Mouse (Mus musculus) MEL (cell line): ENCODE data around the gene Trim63. TPM values are rescaled to one million over a fixed set of nuclear protein-coding genes. Genes with fewer than 3 reads are reported as not detected.

Source experiments
- DNase-seq: peaks from one replicate; pipeline ENCODE4 v3.0.0; 2011; ENCODE audit warnings: low read depth, low spot score
- H3K27ac ChIP-seq: 2 replicates; pipeline ENCODE4 v1.5.1; 2012; ENCODE audit warnings: low read depth, mild to moderate bottlenecking, control low read depth, low read length, moderate library complexity; ENCODE audit not compliant: control insufficient read depth
- H3K27me3 ChIP-seq, 2 experiments: fragments of 150-350 bp in 1 of 2; sonication (generic) in 1 of 2; 2 replicates each; pipeline ENCODE4 v1.6.1; 2012; ENCODE audit warnings: low read length in 2 of 2, mild to moderate bottlenecking in 2 of 2, improper control_type of control experiment in 1 of 2, moderate library complexity in 1 of 2; ENCODE audit not compliant: insufficient read depth in 2 of 2, control insufficient read depth in 1 of 2
- H3K36me3 ChIP-seq, 2 experiments: 2 replicates each; pipeline ENCODE4 v1.6.1; 2012 to 2014; ENCODE audit warnings: low read length in 2 of 2, improper control_type of control experiment in 1 of 2, inconsistent platforms in 1 of 2, mild to moderate bottlenecking in 1 of 2; ENCODE audit not compliant: insufficient read depth in 2 of 2, control insufficient read depth in 1 of 2
- H3K4me1 ChIP-seq, 2 experiments: fragments of 150-350 bp in 1 of 2; sonication (generic) in 1 of 2; 2 replicates each; pipeline ENCODE4 v1.6.1; 2012; ENCODE audit warnings: low read length in 2 of 2, improper control_type of control experiment in 1 of 2, mild to moderate bottlenecking in 1 of 2; ENCODE audit not compliant: insufficient read depth in 2 of 2, control insufficient read depth in 1 of 2
- H3K4me3 ChIP-seq, 2 experiments: fragments of 150-350 bp in 1 of 2; sonication (generic) in 1 of 2; 2 replicates each; pipeline ENCODE4 v1.5.1; 2012; ENCODE audit warnings: low read depth in 2 of 2, low read length in 2 of 2, mild to moderate bottlenecking in 2 of 2, moderate library complexity in 2 of 2, control low read depth in 1 of 2, improper control_type of control experiment in 1 of 2; ENCODE audit not compliant: control insufficient read depth in 1 of 2, insufficient read depth in 1 of 2
- H3K79me2 ChIP-seq: 2 replicates; pipeline ENCODE4 v1.6.1; 2012; ENCODE audit warnings: mild to moderate bottlenecking, low read length, moderate library complexity; ENCODE audit not compliant: control insufficient read depth, poor library complexity, insufficient read depth
- H3K9ac ChIP-seq: 2 replicates; pipeline ENCODE4 v1.6.1; 2012; ENCODE audit warnings: low read depth, mild to moderate bottlenecking, control low read depth, low read length, moderate library complexity; ENCODE audit not compliant: control insufficient read depth, poor library complexity, severe bottlenecking
- H3K9me3 ChIP-seq: fragments of 150-350 bp; sonication (generic); replicated peaks from 2 replicates; pipeline ENCODE4 v1.6.1; 2012; ENCODE audit warnings: mild to moderate bottlenecking, low read length, improper control_type of control experiment, moderate library complexity; ENCODE audit not compliant: insufficient read depth
- CHD2 ChIP-seq: IDR thresholded peaks from 2 replicates; pipeline ENCODE4 v1.6.1; 2011; ENCODE audit warnings: low read length, improper control_type of control experiment
- CTCF ChIP-seq, 3 experiments: IDR thresholded peaks in 2 of 3; conservative IDR thresholded peaks in 1 of 3; 2 replicates each; pipeline ENCODE4 v1.5.1; 2011 to 2012; ENCODE audit warnings: low read length in 3 of 3, low read depth in 2 of 3, mild to moderate bottlenecking in 2 of 3, improper control_type of control experiment in 1 of 3, inconsistent platforms in 1 of 3, mixed read lengths in 1 of 3, moderate library complexity in 1 of 3; ENCODE audit not compliant: control insufficient read depth in 1 of 3, insufficient read depth in 1 of 3, poor library complexity in 1 of 3, severe bottlenecking in 1 of 3
- E2F4 ChIP-seq: IDR thresholded peaks from 2 replicates; pipeline ENCODE4 v1.6.1; 2011; ENCODE audit warnings: low read depth, low read length, improper control_type of control experiment, borderline replicate concordance
- ELF1 ChIP-seq: IDR thresholded peaks from 2 replicates; pipeline ENCODE4 v1.6.1; 2014; ENCODE audit warnings: low read depth, mild to moderate bottlenecking, inconsistent platforms, low read length, improper control_type of control experiment, moderate library complexity
- GABPA ChIP-seq: IDR thresholded peaks from 2 replicates; pipeline ENCODE4 v1.6.1; 2012; ENCODE audit warnings: low read depth, mild to moderate bottlenecking, inconsistent platforms, low read length, improper control_type of control experiment, moderate library complexity
- KAT2A ChIP-seq: conservative IDR thresholded peaks from 2 replicates; pipeline ENCODE4 v1.6.1; 2012; ENCODE audit warnings: low read depth, low read length, improper control_type of control experiment, inconsistent platforms
- MAZ ChIP-seq: IDR thresholded peaks from 2 replicates; pipeline ENCODE4 v1.6.1; 2012; ENCODE audit warnings: low read depth, mild to moderate bottlenecking, inconsistent platforms, low read length, improper control_type of control experiment
- MXI1 ChIP-seq: IDR thresholded peaks from 2 replicates; pipeline ENCODE4 v1.6.1; 2011; ENCODE audit warnings: mild to moderate bottlenecking, low read depth, low read length, improper control_type of control experiment
- POLR2A ChIP-seq, 2 experiments: IDR thresholded peaks; 2 replicates each; pipeline ENCODE4 v1.6.1; 2011 to 2012; ENCODE audit warnings: low read length in 2 of 2, mild to moderate bottlenecking in 2 of 2, control low read depth in 1 of 2, improper control_type of control experiment in 1 of 2, low read depth in 1 of 2, moderate library complexity in 1 of 2; ENCODE audit not compliant: control insufficient read depth in 1 of 2, insufficient read depth in 1 of 2, poor library complexity in 1 of 2
- POLR2AphosphoS2 ChIP-seq: IDR thresholded peaks from 2 replicates; pipeline ENCODE4 v1.6.1; 2011; ENCODE audit warnings: low read length, improper control_type of control experiment
- POLR2AphosphoS5 ChIP-seq: IDR thresholded peaks from 2 replicates; pipeline ENCODE4 v1.6.1; 2012; ENCODE audit warnings: low read depth, borderline replicate concordance, mild to moderate bottlenecking, inconsistent platforms, low read length, moderate library complexity, mixed read lengths
- RAD21 ChIP-seq: IDR thresholded peaks from 2 replicates; pipeline ENCODE4 v1.6.1; 2011; ENCODE audit warnings: mild to moderate bottlenecking, low read depth, low read length, improper control_type of control experiment
- RCOR1 ChIP-seq: IDR thresholded peaks from 2 replicates; pipeline ENCODE4 v1.6.1; 2012; ENCODE audit warnings: low read depth, mild to moderate bottlenecking, inconsistent platforms, low read length, improper control_type of control experiment
- SIN3A ChIP-seq: IDR thresholded peaks from 2 replicates; pipeline ENCODE4 v1.6.1; 2012; ENCODE audit warnings: low read length, improper control_type of control experiment, inconsistent platforms
- SMC3 ChIP-seq: IDR thresholded peaks from 2 replicates; pipeline ENCODE4 v1.6.1; 2011; ENCODE audit warnings: low read depth, low read length, improper control_type of control experiment
- TAL1 ChIP-seq: IDR thresholded peaks from 2 replicates; pipeline ENCODE4 v1.6.1; 2012; ENCODE audit warnings: mild to moderate bottlenecking, inconsistent platforms, low read length, moderate library complexity, mixed read lengths
- TCF12 ChIP-seq: IDR thresholded peaks from 2 replicates; pipeline ENCODE4 v1.6.1; 2014; ENCODE audit warnings: low read depth, mild to moderate bottlenecking, inconsistent platforms, low read length, improper control_type of control experiment, moderate library complexity
- UBTF ChIP-seq: IDR thresholded peaks from 2 replicates; pipeline ENCODE4 v1.6.1; 2012; ENCODE audit warnings: low read depth, mild to moderate bottlenecking, inconsistent platforms, low read length, improper control_type of control experiment, moderate library complexity, borderline replicate concordance; ENCODE audit not compliant: insufficient read depth
- USF1 ChIP-seq: IDR thresholded peaks from 2 replicates; pipeline ENCODE4 v1.6.1; 2014; ENCODE audit warnings: low read depth, mild to moderate bottlenecking, inconsistent platforms, low read length, improper control_type of control experiment, moderate library complexity
- ZC3H11A ChIP-seq: IDR thresholded peaks from 2 replicates; pipeline ENCODE4 v1.6.1; 2012; ENCODE audit warnings: low read depth, mild to moderate bottlenecking, inconsistent platforms, low read length, improper control_type of control experiment
- ZKSCAN1 ChIP-seq: IDR thresholded peaks from 2 replicates; pipeline ENCODE4 v1.6.1; 2012; ENCODE audit warnings: low read depth, mild to moderate bottlenecking, inconsistent platforms, low read length, improper control_type of control experiment, moderate library complexity
- ZMIZ1 ChIP-seq: IDR thresholded peaks from 2 replicates; pipeline ENCODE4 v1.6.1; 2012; ENCODE audit warnings: low read depth, mild to moderate bottlenecking, inconsistent platforms, low read length, improper control_type of control experiment, moderate library complexity
- polyA plus RNA-seq, 2 experiments: library from polyadenylated mRNA; stranded (reverse) in 1 of 2; unstranded in 1 of 2; fragments of >175 nt in 1 of 2; fragments of >200 nt in 1 of 2; gene quantifications; 2 replicates each; pipeline versions ENCODE4 v1.2.1 to v1.2.4; 2012; ENCODE audit warnings: low replicate concordance in 2 of 2, low read depth in 1 of 2; ENCODE audit not compliant: insufficient read length in 2 of 2, insufficient read depth in 1 of 2, missing spikeins in 1 of 2
- total RNA-seq: library from RNA; depleted of rRNA; stranded (reverse); fragments of 300-350 nt; gene quantifications from 2 replicates; pipeline ENCODE4 v1.2.3, GENCODE M21; 2012

Trim63 gene
- total and polyA plus RNA-seq, 3 experiments = not detected

GRCm38 (mm10) chr4:134288397-134289256 lies 26.3 kb upstream of the Trim63 start:
- Histone ChIP-seq H3K9me3 (no peaks in the 10 kb centered on the region), H3K4me3 (peak overlapping the region; percentile 77 to 89), H3K27me3 (no peaks in the 10 kb centered on the region), H3K9ac (peak overlapping the region; percentile 95), H3K4me1 (peaks cover 2 to 21% of the 10 kb centered on the region in 2 experiments; a peak in 3 of 4 replicates), H3K27ac (no peak overlapping the region), H3K79me2 (peaks cover 13% of the 10 kb centered on the region)
- TF ChIP-seq CHD2 = no peak
- TF ChIP-seq, all 39 proteins: peak for 0
- peaks cover 0 to 24% of the 10 kb centered on the region in 2 experiments for H3K36me3 ChIP-seq
- peak; percentile 62 for DNase-seq

- Histone ChIP-seq H3K27ac (no peak overlapping the region), H3K4me1 (peaks cover 0 to 8% of the 10 kb centered on the region in 2 experiments; a peak in 2 of 4 replicates), H3K9ac (no peak overlapping the region), H3K79me2 (peaks cover 2% of the 10 kb centered on the region; the same call in 1 of the 2 replicates), H3K9me3 (no peaks in the 10 kb centered on the region), H3K27me3 (no peaks in the 10 kb centered on the region), H3K4me3 (no peak overlapping the region), H3K36me3 (peaks cover 0 to 7% of the 10 kb centered on the region in 2 experiments; a peak in 2 of 4 replicates)
- DNase-seq = peak; percentile 76
- TF ChIP-seq CTCF (IDR thresholded peaks at IDR 0.05 in 2 of 3, conservative IDR thresholded peaks at IDR 0.05 in 1 of 3; ENCODE audit: control insufficient read depth in 1 of 3, insufficient read depth in 1 of 3, low read depth in 2 of 3, low read length in 3 of 3, poor library complexity in 1 of 3, severe bottlenecking in 1 of 3) = peak; percentile 59 to 66 (median 61)
- no peak for TF ChIP-seq GABPA
- TF ChIP-seq RCOR1 = no peak
- no peak for TF ChIP-seq ELF1
- TF ChIP-seq POLR2AphosphoS5 = no peak
- peak; percentile 56 for TF ChIP-seq RAD21
- no peak for TF ChIP-seq SIN3A
- TF ChIP-seq POLR2A (IDR thresholded peaks at IDR 0.05; ENCODE audit: control insufficient read depth in 1 of 2, insufficient read depth in 1 of 2, low read depth in 1 of 2, low read length in 2 of 2, poor library complexity in 1 of 2) = no peak
- TF ChIP-seq ZC3H11A = peak; percentile 61
- no peak for TF ChIP-seq USF1
- TF ChIP-seq ZMIZ1 = no peak
- TF ChIP-seq UBTF = no peak
- no peak for TF ChIP-seq POLR2AphosphoS2
- no peak for TF ChIP-seq E2F4
- peak; percentile 58 for TF ChIP-seq SMC3
- no peak for TF ChIP-seq CHD2
- no peak for TF ChIP-seq ZKSCAN1
- TF ChIP-seq MAZ = no peak
- no peak for TF ChIP-seq TAL1
- TF ChIP-seq KAT2A = no peak
- TF ChIP-seq TCF12 = no peak
- TF ChIP-seq MXI1 = no peak
Measured at GRCm38 (mm10) chr4:134292067-134292466, 22.9 kb upstream of the Trim63 start.
